Mouse (Mus musculus): ENCODE measurements around the gene Vgll4. TPM values are rescaled to one million over a fixed set of nuclear protein-coding genes. Genes with fewer than 3 reads are reported as not detected.

Gene Vgll4
- polyA plus RNA-seq, 1 experiment from 2014 or later = 76.0 TPM

- no peaks in the 10 kb centered on the region for H3K9me3 ChIP-seq
- peak overlapping the region; percentile 34 for H3K4me2 ChIP-seq (replicated peaks)
- peak; percentile 82 for ATAC-seq
- H3K36me3 ChIP-seq = peaks cover 11% of the 10 kb centered on the region
- H3K4me1 ChIP-seq (replicated peaks) = peaks cover 66% of the 10 kb centered on the region
- peak overlapping the region; percentile 89 for H3K27ac ChIP-seq
- H3K9ac ChIP-seq = peak overlapping the region; percentile 10; the same call in 1 of the 2 replicates
- WGBS = 12% methylated on average over 9 of the region's 9 CpGs
- H3K27me3 ChIP-seq (replicated peaks) = no peaks in the 10 kb centered on the region
- no peak overlapping the region for H3K4me3 ChIP-seq (replicated peaks)
These were observed 86.5 kb downstream of the Vgll4 start for GRCm38 (mm10) chr6:114883261-114883740.

- H3K36me3 ChIP-seq = peaks cover 11% of the 10 kb centered on the region
- no peak overlapping the region for H3K4me3 ChIP-seq (replicated peaks)
- H3K4me1 ChIP-seq (replicated peaks) = peaks cover 65% of the 10 kb centered on the region
- no peak overlapping the region for H3K9ac ChIP-seq
- no peaks in the 10 kb centered on the region for H3K27me3 ChIP-seq (replicated peaks)
- H3K9me3 ChIP-seq = no peaks in the 10 kb centered on the region
- peak; percentile 35 for ATAC-seq
- WGBS = 28% methylated on average over 7 of the region's 7 CpGs
- peak overlapping the region; percentile 89 for H3K27ac ChIP-seq
- peak overlapping the region; percentile 34; the same call in 1 of the 2 replicates for H3K4me2 ChIP-seq (replicated peaks)
These were observed 87.1 kb downstream of the Vgll4 start for GRCm38 (mm10) chr6:114882675-114883074.

- Histone ChIP-seq H3K4me2 (replicated peaks) (0 out of 2 replicates have a peak overlapping the region, but pooled peaks have one; percentile 34), H3K27me3 (replicated peaks) (no peaks in the 10 kb centered on the region), H3K9me3 (no peaks in the 10 kb centered on the region), H3K36me3 (peaks cover 11% of the 10 kb centered on the region), H3K9ac (no peak overlapping the region), H3K4me3 (replicated peaks) (no peak overlapping the region), H3K4me1 (replicated peaks) (peaks cover 66% of the 10 kb centered on the region), H3K27ac (peak overlapping the region; percentile 89)
- no peak for ATAC-seq
- WGBS = 52% methylated on average over 5 of the region's 5 CpGs
These were observed 87.6 kb downstream of the Vgll4 start for GRCm38 (mm10) chr6:114882212-114882611.

- Histone ChIP-seq H3K4me2 (replicated peaks) (no peak overlapping the region), H3K36me3 (peaks cover 6% of the 10 kb centered on the region), H3K27ac (no peak overlapping the region), H3K4me1 (replicated peaks) (peaks cover 69% of the 10 kb centered on the region), H3K9ac (no peak overlapping the region), H3K9me3 (no peaks in the 10 kb centered on the region), H3K4me3 (replicated peaks) (no peak overlapping the region), H3K27me3 (replicated peaks) (no peaks in the 10 kb centered on the region)
- no peak for ATAC-seq
- 42% methylated on average over 4 of the region's 4 CpGs for WGBS
These were observed 89.0 kb downstream of the Vgll4 start for GRCm38 (mm10) chr6:114880798-114881197.

- 67% methylated on average over 19 of the region's 19 CpGs for whole genome bisulfite sequencing
- Histone ChIP-seq H3K9me3 (no peaks in the 10 kb centered on the region), H3K4me3 (replicated peaks) (no peak overlapping the region), H3K36me3 (no peaks in the 10 kb centered on the region), H3K4me2 (replicated peaks) (no peak overlapping the region), H3K4me1 (replicated peaks) (peaks cover 83% of the 10 kb centered on the region), H3K9ac (no peak overlapping the region), H3K27ac (no peak overlapping the region), H3K27me3 (replicated peaks) (no peaks in the 10 kb centered on the region)
- no peak for ATAC-seq
These were observed 90.8 kb downstream of the Vgll4 start for GRCm38 (mm10) chr6:114878841-114879520.

- H3K4me2 ChIP-seq (replicated peaks) = no peak overlapping the region
- peaks cover 78% of the 10 kb centered on the region for H3K4me1 ChIP-seq (replicated peaks)
- no peaks in the 10 kb centered on the region for H3K27me3 ChIP-seq (replicated peaks)
- no peaks in the 10 kb centered on the region for H3K9me3 ChIP-seq
- H3K36me3 ChIP-seq = no peaks in the 10 kb centered on the region
- no peak overlapping the region for H3K4me3 ChIP-seq (replicated peaks)
- H3K27ac ChIP-seq = peak overlapping the region; percentile 98
- no peak for ATAC-seq
- 0 out of 2 replicates have a peak overlapping the region, but pooled peaks have one; percentile 9 for H3K9ac ChIP-seq
- WGBS = 63% methylated on average over 6 of the region's 6 CpGs
These were observed 93.2 kb downstream of the Vgll4 start for GRCm38 (mm10) chr6:114876546-114876945.

GRCm38 (mm10) chr6:114876033-114876432 is 93.8 kb downstream of the Vgll4 start:
- Histone ChIP-seq H3K9me3 (no peaks in the 10 kb centered on the region), H3K27me3 (replicated peaks) (no peaks in the 10 kb centered on the region), H3K4me3 (replicated peaks) (no peak overlapping the region), H3K4me1 (replicated peaks) (peaks cover 77% of the 10 kb centered on the region), H3K36me3 (peaks cover 2% of the 10 kb centered on the region; the same call in 1 of the 2 replicates), H3K9ac (0 out of 2 replicates have a peak overlapping the region, but pooled peaks have one; percentile 9), H3K4me2 (replicated peaks) (no peak overlapping the region), H3K27ac (peak overlapping the region; percentile 98)
- WGBS = 28% methylated on average over 4 of the region's 4 CpGs
- no peak for ATAC-seq

GRCm38 (mm10) chr6:114875018-114875558 is 94.7 kb downstream of the Vgll4 start:
- peak overlapping the region; percentile 67 for H3K9ac ChIP-seq
- no peaks in the 10 kb centered on the region for H3K9me3 ChIP-seq
- peak overlapping the region; percentile 44 for H3K4me3 ChIP-seq (replicated peaks)
- H3K27ac ChIP-seq = peak overlapping the region; percentile 98
- peak overlapping the region; percentile 88 for H3K4me2 ChIP-seq (replicated peaks)
- H3K4me1 ChIP-seq (replicated peaks) = peaks cover 74% of the 10 kb centered on the region
- under 1% methylated on average over 18 of the region's 18 CpGs for WGBS
- peak; percentile 91 for ATAC-seq
- peaks cover 3% of the 10 kb centered on the region; the same call in 1 of the 2 replicates for H3K36me3 ChIP-seq
- no peaks in the 10 kb centered on the region for H3K27me3 ChIP-seq (replicated peaks)

- peaks cover 75% of the 10 kb centered on the region for H3K4me1 ChIP-seq (replicated peaks)
These were observed 95.5 kb downstream of the Vgll4 start for GRCm38 (mm10) chr6:114874138-114874928.

GRCm38 (mm10) chr6:114873808-114874137 is 96.0 kb downstream of the Vgll4 start:
- H3K4me2 ChIP-seq (replicated peaks) = peak overlapping the region; percentile 88
- H3K4me1 ChIP-seq (replicated peaks) = peaks cover 73% of the 10 kb centered on the region
- peaks cover 3% of the 10 kb centered on the region; the same call in 1 of the 2 replicates for H3K36me3 ChIP-seq
- no peaks in the 10 kb centered on the region for H3K27me3 ChIP-seq (replicated peaks)
- peak overlapping the region; percentile 98 for H3K27ac ChIP-seq
- WGBS = 62% methylated on average over 3 of the region's 3 CpGs
- H3K4me3 ChIP-seq (replicated peaks) = peak overlapping the region; percentile 44
- no peaks in the 10 kb centered on the region for H3K9me3 ChIP-seq
- ATAC-seq = no peak
- peak overlapping the region; percentile 67 for H3K9ac ChIP-seq

More at GRCm38 (mm10) chr6:114874138-114874928, 95.5 kb downstream of the Vgll4 start:
- peak; percentile 64 for ATAC-seq
- H3K9ac ChIP-seq = peak overlapping the region; percentile 67
- H3K36me3 ChIP-seq = peaks cover 3% of the 10 kb centered on the region; the same call in 1 of the 2 replicates
- H3K27me3 ChIP-seq (replicated peaks) = no peaks in the 10 kb centered on the region
- 12% methylated on average over 19 of the region's 19 CpGs for WGBS
- H3K27ac ChIP-seq = peak overlapping the region; percentile 98
- H3K9me3 ChIP-seq = no peaks in the 10 kb centered on the region
- H3K4me2 ChIP-seq (replicated peaks) = peak overlapping the region; percentile 88
- H3K4me3 ChIP-seq (replicated peaks) = peak overlapping the region; percentile 44

GRCm38 (mm10) chr6:114871010-114871660 is 98.7 kb downstream of the Vgll4 start:
- no peaks in the 10 kb centered on the region for H3K27me3 ChIP-seq (replicated peaks)
- no peaks in the 10 kb centered on the region for H3K9me3 ChIP-seq
- no peak overlapping the region for H3K4me3 ChIP-seq (replicated peaks)
- no peak overlapping the region for H3K27ac ChIP-seq
- H3K4me2 ChIP-seq (replicated peaks) = no peak overlapping the region
- H3K9ac ChIP-seq = no peak overlapping the region
- WGBS = 91% methylated on average over 14 of the region's 14 CpGs
- peaks cover 61% of the 10 kb centered on the region for H3K4me1 ChIP-seq (replicated peaks)
- peaks cover 3% of the 10 kb centered on the region; the same call in 1 of the 2 replicates for H3K36me3 ChIP-seq
- no peak for ATAC-seq

All from intestine, embryonic 15.5 days (tissue).